Mouse (Mus musculus) MEL (cell line): Measurements from ENCODE around the gene Tas2r137. TPM values are rescaled to one million over a fixed set of nuclear protein-coding genes. Genes with fewer than 3 reads are reported as not detected.

Experiments
- DNase-seq: peaks from one replicate; pipeline ENCODE4 v3.0.0; 2011; ENCODE audit warnings: low read depth, low spot score
- H3K27ac ChIP-seq: 2 replicates; pipeline ENCODE4 v1.5.1; 2012; ENCODE audit warnings: low read depth, mild to moderate bottlenecking, control low read depth, low read length, moderate library complexity; ENCODE audit not compliant: control insufficient read depth
- H3K27me3 ChIP-seq, 2 experiments: fragments of 150-350 bp in 1 of 2; sonication (generic) in 1 of 2; 2 replicates each; pipeline ENCODE4 v1.6.1; 2012; ENCODE audit warnings: low read length in 2 of 2, mild to moderate bottlenecking in 2 of 2, improper control_type of control experiment in 1 of 2, moderate library complexity in 1 of 2; ENCODE audit not compliant: insufficient read depth in 2 of 2, control insufficient read depth in 1 of 2
- H3K36me3 ChIP-seq, 2 experiments: 2 replicates each; pipeline ENCODE4 v1.6.1; 2012 to 2014; ENCODE audit warnings: low read length in 2 of 2, improper control_type of control experiment in 1 of 2, inconsistent platforms in 1 of 2, mild to moderate bottlenecking in 1 of 2; ENCODE audit not compliant: insufficient read depth in 2 of 2, control insufficient read depth in 1 of 2
- H3K4me1 ChIP-seq, 2 experiments: fragments of 150-350 bp in 1 of 2; sonication (generic) in 1 of 2; 2 replicates each; pipeline ENCODE4 v1.6.1; 2012; ENCODE audit warnings: low read length in 2 of 2, improper control_type of control experiment in 1 of 2, mild to moderate bottlenecking in 1 of 2; ENCODE audit not compliant: insufficient read depth in 2 of 2, control insufficient read depth in 1 of 2
- H3K4me3 ChIP-seq, 2 experiments: fragments of 150-350 bp in 1 of 2; sonication (generic) in 1 of 2; 2 replicates each; pipeline ENCODE4 v1.5.1; 2012; ENCODE audit warnings: low read depth in 2 of 2, low read length in 2 of 2, mild to moderate bottlenecking in 2 of 2, moderate library complexity in 2 of 2, control low read depth in 1 of 2, improper control_type of control experiment in 1 of 2; ENCODE audit not compliant: control insufficient read depth in 1 of 2, insufficient read depth in 1 of 2
- H3K79me2 ChIP-seq: 2 replicates; pipeline ENCODE4 v1.6.1; 2012; ENCODE audit warnings: mild to moderate bottlenecking, low read length, moderate library complexity; ENCODE audit not compliant: control insufficient read depth, poor library complexity, insufficient read depth
- H3K9ac ChIP-seq: 2 replicates; pipeline ENCODE4 v1.6.1; 2012; ENCODE audit warnings: low read depth, mild to moderate bottlenecking, control low read depth, low read length, moderate library complexity; ENCODE audit not compliant: control insufficient read depth, poor library complexity, severe bottlenecking
- H3K9me3 ChIP-seq: fragments of 150-350 bp; sonication (generic); replicated peaks from 2 replicates; pipeline ENCODE4 v1.6.1; 2012; ENCODE audit warnings: mild to moderate bottlenecking, low read length, improper control_type of control experiment, moderate library complexity; ENCODE audit not compliant: insufficient read depth
- CHD1 ChIP-seq: IDR thresholded peaks from 2 replicates; pipeline ENCODE4 v1.6.1; 2012; ENCODE audit warnings: low read depth, mild to moderate bottlenecking, inconsistent platforms, low read length, improper control_type of control experiment
- CTCF ChIP-seq, 3 experiments: IDR thresholded peaks in 2 of 3; conservative IDR thresholded peaks in 1 of 3; 2 replicates each; pipeline ENCODE4 v1.5.1; 2011 to 2012; ENCODE audit warnings: low read length in 3 of 3, low read depth in 2 of 3, mild to moderate bottlenecking in 2 of 3, improper control_type of control experiment in 1 of 3, inconsistent platforms in 1 of 3, mixed read lengths in 1 of 3, moderate library complexity in 1 of 3; ENCODE audit not compliant: control insufficient read depth in 1 of 3, insufficient read depth in 1 of 3, poor library complexity in 1 of 3, severe bottlenecking in 1 of 3
- MEF2A ChIP-seq: IDR thresholded peaks from 2 replicates; pipeline ENCODE4 v1.6.1; 2014; ENCODE audit warnings: low read depth, mild to moderate bottlenecking, inconsistent platforms, low read length, improper control_type of control experiment; ENCODE audit not compliant: poor library complexity, insufficient replicate concordance, severe bottlenecking; ENCODE audit errors: extremely low read depth
- MXI1 ChIP-seq: IDR thresholded peaks from 2 replicates; pipeline ENCODE4 v1.6.1; 2011; ENCODE audit warnings: mild to moderate bottlenecking, low read depth, low read length, improper control_type of control experiment
- MYB ChIP-seq: IDR thresholded peaks from 2 replicates; pipeline ENCODE4 v1.6.1; 2011; ENCODE audit warnings: mild to moderate bottlenecking, low read depth, low read length, improper control_type of control experiment
- NELFE ChIP-seq: IDR thresholded peaks from 2 replicates; pipeline ENCODE4 v1.6.1; 2011; ENCODE audit warnings: low read depth, low read length, improper control_type of control experiment
- POLR2A ChIP-seq, 2 experiments: IDR thresholded peaks; 2 replicates each; pipeline ENCODE4 v1.6.1; 2011 to 2012; ENCODE audit warnings: low read length in 2 of 2, mild to moderate bottlenecking in 2 of 2, control low read depth in 1 of 2, improper control_type of control experiment in 1 of 2, low read depth in 1 of 2, moderate library complexity in 1 of 2; ENCODE audit not compliant: control insufficient read depth in 1 of 2, insufficient read depth in 1 of 2, poor library complexity in 1 of 2
- POLR2AphosphoS2 ChIP-seq: IDR thresholded peaks from 2 replicates; pipeline ENCODE4 v1.6.1; 2011; ENCODE audit warnings: low read length, improper control_type of control experiment
- RAD21 ChIP-seq: IDR thresholded peaks from 2 replicates; pipeline ENCODE4 v1.6.1; 2011; ENCODE audit warnings: mild to moderate bottlenecking, low read depth, low read length, improper control_type of control experiment
- SIN3A ChIP-seq: IDR thresholded peaks from 2 replicates; pipeline ENCODE4 v1.6.1; 2012; ENCODE audit warnings: low read length, improper control_type of control experiment, inconsistent platforms
- TAL1 ChIP-seq: IDR thresholded peaks from 2 replicates; pipeline ENCODE4 v1.6.1; 2012; ENCODE audit warnings: mild to moderate bottlenecking, inconsistent platforms, low read length, moderate library complexity, mixed read lengths
- TBP ChIP-seq: IDR thresholded peaks from 2 replicates; pipeline ENCODE4 v1.8.0; 2011; ENCODE audit warnings: low read depth, low read length, improper control_type of control experiment
- polyA plus RNA-seq, 2 experiments: library from polyadenylated mRNA; stranded (reverse) in 1 of 2; unstranded in 1 of 2; fragments of >175 nt in 1 of 2; fragments of >200 nt in 1 of 2; gene quantifications; 2 replicates each; pipeline versions ENCODE4 v1.2.1 to v1.2.4; 2012; ENCODE audit warnings: low replicate concordance in 2 of 2, low read depth in 1 of 2; ENCODE audit not compliant: insufficient read length in 2 of 2, insufficient read depth in 1 of 2, missing spikeins in 1 of 2
- total RNA-seq: library from RNA; depleted of rRNA; stranded (reverse); fragments of 300-350 nt; gene quantifications from 2 replicates; pipeline ENCODE4 v1.2.3, GENCODE M21; 2012

The Tas2r137 gene
- total and polyA plus RNA-seq, 3 experiments, result not detected

- no peaks in the 10 kb centered on the region for H3K9me3 ChIP-seq
- DNase-seq, result peak; percentile 44
- H3K4me1 ChIP-seq, result peaks cover 0 to 10% of the 10 kb centered on the region in 2 experiments; a peak in 2 of 4 replicates
- H3K79me2 ChIP-seq, result peaks cover 11% of the 10 kb centered on the region
- peak overlapping the region; percentile 60 to 81 for H3K4me3 ChIP-seq
- peak overlapping the region; percentile 83 for H3K9ac ChIP-seq
- TF ChIP-seq MXI1 (peak; percentile 1; the same call in 1 of the 2 replicates), TBP (no peak)
- H3K27me3 ChIP-seq, result no peaks in the 10 kb centered on the region; a peak in 1 of 4 replicates
- peak overlapping the region; percentile 53 for H3K27ac ChIP-seq
- peaks cover 0 to 6% of the 10 kb centered on the region in 2 experiments; a peak in 3 of 4 replicates for H3K36me3 ChIP-seq
Measured at GRCm38 (mm10) chr6:40471720-40472010, 19.4 kb upstream of the Tas2r137 start.

GRCm38 (mm10) chr6:40476132-40476531, 14.9 kb upstream of the Tas2r137 start:
- H3K9me3 ChIP-seq, result no peaks in the 10 kb centered on the region
- no peak overlapping the region for H3K4me3 ChIP-seq
- no peak for DNase-seq
- H3K27me3 ChIP-seq, result no peaks in the 10 kb centered on the region
- peaks cover 0 to 8% of the 10 kb centered on the region in 2 experiments; a peak in 1 of 4 replicates for H3K4me1 ChIP-seq
- no peak overlapping the region for H3K27ac ChIP-seq
- H3K36me3 ChIP-seq, result peaks cover 0 to 21% of the 10 kb centered on the region in 2 experiments
- H3K9ac ChIP-seq, result no peak overlapping the region
- H3K79me2 ChIP-seq, result peaks cover 11% of the 10 kb centered on the region
- TF ChIP-seq TAL1, result no peak
- no peak for TF ChIP-seq NELFE
- no peak for TF ChIP-seq CHD1
- no peak for TF ChIP-seq POLR2AphosphoS2
- TF ChIP-seq MEF2A, result no peak
- TF ChIP-seq POLR2A (IDR thresholded peaks at IDR 0.05; ENCODE audit: control insufficient read depth in 1 of 2, insufficient read depth in 1 of 2, low read depth in 1 of 2, low read length in 2 of 2, poor library complexity in 1 of 2), result no peak
- TF ChIP-seq RAD21, result no peak

- Histone ChIP-seq H3K36me3 (peaks cover 0 to 16% of the 10 kb centered on the region in 2 experiments; a peak in 3 of 4 replicates), H3K9me3 (no peaks in the 10 kb centered on the region), H3K4me3 (no peak overlapping the region), H3K27me3 (no peaks in the 10 kb centered on the region), H3K27ac (no peak overlapping the region), H3K79me2 (no peaks in the 10 kb centered on the region), H3K4me1 (no peaks in the 10 kb centered on the region), H3K9ac (no peak overlapping the region)
- TF ChIP-seq SIN3A, result no peak
- TF ChIP-seq MYB, result no peak
- TF ChIP-seq CTCF (IDR thresholded peaks at IDR 0.05 in 2 of 3, conservative IDR thresholded peaks at IDR 0.05 in 1 of 3; ENCODE audit: control insufficient read depth in 1 of 3, insufficient read depth in 1 of 3, low read depth in 2 of 3, low read length in 3 of 3, poor library complexity in 1 of 3, severe bottlenecking in 1 of 3), result peak in 1 of 3 experiments; percentile 51; a peak in 2 of 6 replicates
- peak; percentile 38 for TF ChIP-seq RAD21
- peak; percentile 63 for DNase-seq
Measured at GRCm38 (mm10) chr6:40479705-40480104, 11.3 kb upstream of the Tas2r137 start.
